Mouse (Mus musculus): ENCODE measurements at regions not wholly inside any gene's neighbourhood (a gene's known extent, or its start where the extent isn't known, plus 50 kb on each side); places are given as distances from the start of the nearest gene placed in this dataset.

GRCm38 (mm10) chr15:56014059-56014620 is 1463.3 kb downstream of the Slc22a22 start:
- no peaks in the 10 kb centered on the region for H3K36me3 ChIP-seq (ENCODE audit: control insufficient read depth, insufficient read depth, low read length)
- H3K4me2 ChIP-seq (ENCODE audit: low read depth, low read length), result no peak overlapping the region
- no peaks in the 10 kb centered on the region for H3K27me3 ChIP-seq (replicated peaks; ENCODE audit: control insufficient read depth, insufficient read depth, low read length)
- H3K9me3 ChIP-seq (ENCODE audit: control insufficient read depth, low read length), result no peaks in the 10 kb centered on the region
- WGBS, result 67% methylated on average over 8 of the region's 8 CpGs
- H3K27ac ChIP-seq (ENCODE audit: low read length), result no peak overlapping the region
- H3K4me1 ChIP-seq (ENCODE audit: control insufficient read depth, insufficient read depth, low read length), result no peaks in the 10 kb centered on the region
- H3K4me3 ChIP-seq (ENCODE audit: low read length), result no peak overlapping the region
- H3K9ac ChIP-seq (ENCODE audit: low read depth, low read length), result no peak overlapping the region
- ATAC-seq, result no peak

- H3K4me3 ChIP-seq (ENCODE audit: low read length), result no peak overlapping the region
- H3K9ac ChIP-seq (ENCODE audit: low read depth, low read length), result no peak overlapping the region
- no peaks in the 10 kb centered on the region for H3K27me3 ChIP-seq (replicated peaks; ENCODE audit: control insufficient read depth, insufficient read depth, low read length)
- H3K9me3 ChIP-seq (ENCODE audit: control insufficient read depth, low read length), result no peaks in the 10 kb centered on the region
- H3K4me1 ChIP-seq (ENCODE audit: control insufficient read depth, insufficient read depth, low read length), result no peaks in the 10 kb centered on the region
- ATAC-seq, result no peak
- H3K36me3 ChIP-seq (ENCODE audit: control insufficient read depth, insufficient read depth, low read length), result no peaks in the 10 kb centered on the region
- no peak overlapping the region for H3K4me2 ChIP-seq (ENCODE audit: low read depth, low read length)
- H3K27ac ChIP-seq (ENCODE audit: low read length), result no peak overlapping the region
- 77% methylated on average over 5 of the region's 5 CpGs for WGBS
These were observed 1468.7 kb downstream of the Slc22a22 start for GRCm38 (mm10) chr15:56008603-56009174.

- H3K4me2 ChIP-seq (ENCODE audit: low read depth, low read length), result no peak overlapping the region
- H3K27ac ChIP-seq (ENCODE audit: low read length), result no peak overlapping the region
- H3K4me3 ChIP-seq (ENCODE audit: low read length), result no peak overlapping the region
- no peak for ATAC-seq
- H3K36me3 ChIP-seq (ENCODE audit: control insufficient read depth, insufficient read depth, low read length), result no peaks in the 10 kb centered on the region
- no peaks in the 10 kb centered on the region for H3K4me1 ChIP-seq (ENCODE audit: control insufficient read depth, insufficient read depth, low read length)
- WGBS, result 88% methylated on average over 3 of the region's 3 CpGs
- H3K27me3 ChIP-seq (replicated peaks; ENCODE audit: control insufficient read depth, insufficient read depth, low read length), result no peaks in the 10 kb centered on the region
- no peaks in the 10 kb centered on the region for H3K9me3 ChIP-seq (ENCODE audit: control insufficient read depth, low read length)
- H3K9ac ChIP-seq (ENCODE audit: low read depth, low read length), result no peak overlapping the region
These were observed 1470.0 kb downstream of the Slc22a22 start for GRCm38 (mm10) chr15:56007376-56007775.

- no peaks in the 10 kb centered on the region for H3K27me3 ChIP-seq (replicated peaks; ENCODE audit: control insufficient read depth, insufficient read depth, low read length)
- H3K9ac ChIP-seq (ENCODE audit: low read depth, low read length), result no peak overlapping the region
- H3K4me2 ChIP-seq (ENCODE audit: low read depth, low read length), result no peak overlapping the region
- H3K4me1 ChIP-seq (ENCODE audit: control insufficient read depth, insufficient read depth, low read length), result no peaks in the 10 kb centered on the region
- ATAC-seq, result no peak
- no peaks in the 10 kb centered on the region for H3K9me3 ChIP-seq (ENCODE audit: control insufficient read depth, low read length)
- H3K4me3 ChIP-seq (ENCODE audit: low read length), result no peak overlapping the region
- no peak overlapping the region for H3K27ac ChIP-seq (ENCODE audit: low read length)
- WGBS, result 83% methylated on average over 8 of the region's 8 CpGs
- H3K36me3 ChIP-seq (ENCODE audit: control insufficient read depth, insufficient read depth, low read length), result no peaks in the 10 kb centered on the region
These were observed 1472.1 kb downstream of the Slc22a22 start for GRCm38 (mm10) chr15:56005361-56005760.

GRCm38 (mm10) chr15:56003921-56004320 is 1473.5 kb downstream of the Slc22a22 start:
- no peaks in the 10 kb centered on the region for H3K27me3 ChIP-seq (replicated peaks; ENCODE audit: control insufficient read depth, insufficient read depth, low read length)
- H3K9ac ChIP-seq (ENCODE audit: low read depth, low read length), result no peak overlapping the region
- WGBS, result 79% methylated on average over 3 of the region's 3 CpGs
- no peaks in the 10 kb centered on the region for H3K4me1 ChIP-seq (ENCODE audit: control insufficient read depth, insufficient read depth, low read length)
- no peaks in the 10 kb centered on the region for H3K36me3 ChIP-seq (ENCODE audit: control insufficient read depth, insufficient read depth, low read length)
- H3K4me2 ChIP-seq (ENCODE audit: low read depth, low read length), result no peak overlapping the region
- H3K9me3 ChIP-seq (ENCODE audit: control insufficient read depth, low read length), result no peaks in the 10 kb centered on the region
- no peak overlapping the region for H3K27ac ChIP-seq (ENCODE audit: low read length)
- ATAC-seq, result no peak
- H3K4me3 ChIP-seq (ENCODE audit: low read length), result no peak overlapping the region

- Histone ChIP-seq H3K27ac (ENCODE audit: low read length) (no peak overlapping the region), H3K4me3 (ENCODE audit: low read length) (no peak overlapping the region), H3K27me3 (replicated peaks; ENCODE audit: control insufficient read depth, insufficient read depth, low read length) (no peaks in the 10 kb centered on the region), H3K4me2 (ENCODE audit: low read depth, low read length) (no peak overlapping the region), H3K9me3 (ENCODE audit: control insufficient read depth, low read length) (no peaks in the 10 kb centered on the region), H3K36me3 (ENCODE audit: control insufficient read depth, insufficient read depth, low read length) (no peaks in the 10 kb centered on the region), H3K4me1 (ENCODE audit: control insufficient read depth, insufficient read depth, low read length) (no peaks in the 10 kb centered on the region), H3K9ac (ENCODE audit: low read depth, low read length) (no peak overlapping the region)
- 91% methylated on average over 4 of the region's 4 CpGs for WGBS
- ATAC-seq, result no peak
These were observed 1477.8 kb downstream of the Slc22a22 start for GRCm38 (mm10) chr15:55999605-56000004.

- ATAC-seq, result no peak
- Histone ChIP-seq H3K4me2 (ENCODE audit: low read depth, low read length) (no peak overlapping the region), H3K4me1 (ENCODE audit: control insufficient read depth, insufficient read depth, low read length) (no peaks in the 10 kb centered on the region), H3K27me3 (replicated peaks; ENCODE audit: control insufficient read depth, insufficient read depth, low read length) (no peaks in the 10 kb centered on the region), H3K36me3 (ENCODE audit: control insufficient read depth, insufficient read depth, low read length) (no peaks in the 10 kb centered on the region), H3K4me3 (ENCODE audit: low read length) (no peak overlapping the region), H3K9ac (ENCODE audit: low read depth, low read length) (no peak overlapping the region), H3K27ac (ENCODE audit: low read length) (no peak overlapping the region), H3K9me3 (ENCODE audit: control insufficient read depth, low read length) (no peaks in the 10 kb centered on the region)
- WGBS, result 85% methylated on average over 4 of the region's 4 CpGs
These were observed 1479.4 kb downstream of the Slc22a22 start for GRCm38 (mm10) chr15:55997977-55998376.

GRCm38 (mm10) chr15:55994680-55995079 is 1482.7 kb downstream of the Slc22a22 start:
- Histone ChIP-seq H3K36me3 (ENCODE audit: control insufficient read depth, insufficient read depth, low read length) (no peaks in the 10 kb centered on the region), H3K4me2 (ENCODE audit: low read depth, low read length) (no peak overlapping the region), H3K27ac (ENCODE audit: low read length) (no peak overlapping the region), H3K9me3 (ENCODE audit: control insufficient read depth, low read length) (no peaks in the 10 kb centered on the region), H3K4me3 (ENCODE audit: low read length) (no peak overlapping the region), H3K4me1 (ENCODE audit: control insufficient read depth, insufficient read depth, low read length) (no peaks in the 10 kb centered on the region), H3K9ac (ENCODE audit: low read depth, low read length) (no peak overlapping the region), H3K27me3 (replicated peaks; ENCODE audit: control insufficient read depth, insufficient read depth, low read length) (no peaks in the 10 kb centered on the region)
- 85% methylated on average over 3 of the region's 3 CpGs for WGBS
- no peak for ATAC-seq

GRCm38 (mm10) chr15:55975843-55976242 is 1501.6 kb downstream of the Slc22a22 start:
- 69% methylated on average over 14 of the region's 14 CpGs for WGBS
- H3K4me1 ChIP-seq (ENCODE audit: control insufficient read depth, insufficient read depth, low read length), result no peaks in the 10 kb centered on the region
- H3K4me3 ChIP-seq (ENCODE audit: low read length), result no peak overlapping the region
- no peak for ATAC-seq
- H3K9me3 ChIP-seq (ENCODE audit: control insufficient read depth, low read length), result no peaks in the 10 kb centered on the region
- no peaks in the 10 kb centered on the region for H3K36me3 ChIP-seq (ENCODE audit: control insufficient read depth, insufficient read depth, low read length)
- H3K9ac ChIP-seq (ENCODE audit: low read depth, low read length), result no peak overlapping the region
- H3K27ac ChIP-seq (ENCODE audit: low read length), result no peak overlapping the region
- no peak overlapping the region for H3K4me2 ChIP-seq (ENCODE audit: low read depth, low read length)
- H3K27me3 ChIP-seq (replicated peaks; ENCODE audit: control insufficient read depth, insufficient read depth, low read length), result no peaks in the 10 kb centered on the region

- Histone ChIP-seq H3K4me2 (ENCODE audit: low read depth, low read length) (no peak overlapping the region), H3K27ac (ENCODE audit: low read length) (no peak overlapping the region), H3K36me3 (ENCODE audit: control insufficient read depth, insufficient read depth, low read length) (no peaks in the 10 kb centered on the region), H3K27me3 (replicated peaks; ENCODE audit: control insufficient read depth, insufficient read depth, low read length) (no peaks in the 10 kb centered on the region), H3K9ac (ENCODE audit: low read depth, low read length) (no peak overlapping the region), H3K4me1 (ENCODE audit: control insufficient read depth, insufficient read depth, low read length) (no peaks in the 10 kb centered on the region), H3K9me3 (ENCODE audit: control insufficient read depth, low read length) (no peaks in the 10 kb centered on the region), H3K4me3 (ENCODE audit: low read length) (no peak overlapping the region)
- no peak for ATAC-seq
- 25% methylated on average over 2 of the region's 2 CpGs for WGBS
These were observed 1510.6 kb downstream of the Slc22a22 start for GRCm38 (mm10) chr15:55966780-55967179.
